Mouse (Mus musculus): ENCODE results near the gene Col28a1. TPM values are rescaled to one million over a fixed set of nuclear protein-coding genes. Genes with fewer than 3 reads are reported as not detected.

Gene Col28a1
- polyA plus RNA-seq, 1 experiment from 2014 or later = 0.02 TPM

GRCm38 (mm10) chr6:8174062-8174461, 18.4 kb downstream of the Col28a1 start:
- Histone ChIP-seq H3K4me1 (replicated peaks) (no peaks in the 10 kb centered on the region), H3K36me3 (no peaks in the 10 kb centered on the region), H3K9ac (no peak overlapping the region), H3K4me3 (replicated peaks) (no peak overlapping the region), H3K9me3 (replicated peaks) (no peaks in the 10 kb centered on the region), H3K4me2 (no peak overlapping the region), H3K27me3 (no peaks in the 10 kb centered on the region), H3K27ac (no peak overlapping the region)
- ATAC-seq (ENCODE audit: low read depth) = no peak
- WGBS (ENCODE audit: insufficient replicate concordance) = 20% methylated on average over 2 of the region's 2 CpGs
- DNase-seq = no peak

GRCm38 (mm10) chr6:8172101-8172500, 20.3 kb downstream of the Col28a1 start:
- ATAC-seq (ENCODE audit: low read depth) = no peak
- Histone ChIP-seq H3K9me3 (replicated peaks) (no peaks in the 10 kb centered on the region), H3K36me3 (no peaks in the 10 kb centered on the region), H3K4me1 (replicated peaks) (no peaks in the 10 kb centered on the region), H3K4me2 (no peak overlapping the region), H3K4me3 (replicated peaks) (no peak overlapping the region), H3K9ac (no peak overlapping the region), H3K27ac (no peak overlapping the region), H3K27me3 (no peaks in the 10 kb centered on the region)
- 54% methylated on average over 1 of the region's 1 CpGs for WGBS (ENCODE audit: insufficient replicate concordance)
- no peak for DNase-seq

- Histone ChIP-seq H3K9ac (no peak overlapping the region), H3K9me3 (replicated peaks) (no peaks in the 10 kb centered on the region), H3K4me3 (replicated peaks) (no peak overlapping the region), H3K27ac (no peak overlapping the region), H3K4me2 (no peak overlapping the region), H3K4me1 (replicated peaks) (no peaks in the 10 kb centered on the region), H3K27me3 (no peaks in the 10 kb centered on the region), H3K36me3 (no peaks in the 10 kb centered on the region)
- 31% methylated on average over 1 of the region's 1 CpGs for WGBS (ENCODE audit: insufficient replicate concordance)
- ATAC-seq (ENCODE audit: low read depth) (no peak), DNase-seq (no peak)
Measured at GRCm38 (mm10) chr6:8164741-8165140, 27.7 kb downstream of the Col28a1 start.

- H3K36me3 ChIP-seq = no peaks in the 10 kb centered on the region
- H3K27ac ChIP-seq = no peak overlapping the region
- H3K9ac ChIP-seq = no peak overlapping the region
- no peak overlapping the region for H3K4me2 ChIP-seq
- no peak for ATAC-seq (ENCODE audit: low read depth)
- no peak overlapping the region for H3K4me3 ChIP-seq (replicated peaks)
- H3K9me3 ChIP-seq (replicated peaks) = no peaks in the 10 kb centered on the region
- no peaks in the 10 kb centered on the region for H3K27me3 ChIP-seq
- WGBS (ENCODE audit: insufficient replicate concordance) = 30% methylated on average over 2 of the region's 2 CpGs
- no peaks in the 10 kb centered on the region for H3K4me1 ChIP-seq (replicated peaks)
- no peak for DNase-seq
Measured at GRCm38 (mm10) chr6:8160001-8160400, 32.4 kb downstream of the Col28a1 start.

- ATAC-seq (ENCODE audit: low read depth) (no peak), DNase-seq (no peak)
- H3K27me3 ChIP-seq = no peaks in the 10 kb centered on the region
- no peak overlapping the region for H3K27ac ChIP-seq
- H3K9ac ChIP-seq = no peak overlapping the region
- H3K36me3 ChIP-seq = no peaks in the 10 kb centered on the region
- no peaks in the 10 kb centered on the region for H3K4me1 ChIP-seq (replicated peaks)
- H3K4me2 ChIP-seq = no peak overlapping the region
- H3K9me3 ChIP-seq (replicated peaks) = no peaks in the 10 kb centered on the region
- no peak overlapping the region for H3K4me3 ChIP-seq (replicated peaks)
Measured at GRCm38 (mm10) chr6:8157121-8157520, 35.3 kb downstream of the Col28a1 start.

- no peak for ATAC-seq (ENCODE audit: low read depth)
Measured at GRCm38 (mm10) chr6:8152551-8153361, 39.7 kb downstream of the Col28a1 start.

GRCm38 (mm10) chr6:8148916-8149315, 43.5 kb downstream of the Col28a1 start:
- Histone ChIP-seq H3K27me3 (no peaks in the 10 kb centered on the region), H3K27ac (no peak overlapping the region), H3K9me3 (replicated peaks) (no peaks in the 10 kb centered on the region), H3K4me3 (replicated peaks) (no peak overlapping the region), H3K9ac (no peak overlapping the region), H3K36me3 (no peaks in the 10 kb centered on the region), H3K4me2 (no peak overlapping the region), H3K4me1 (replicated peaks) (no peaks in the 10 kb centered on the region)
- ATAC-seq (ENCODE audit: low read depth) = no peak
- no peak for DNase-seq
- WGBS (ENCODE audit: insufficient replicate concordance) = 68% methylated on average over 2 of the region's 2 CpGs

More at GRCm38 (mm10) chr6:8152551-8153361, 39.7 kb downstream of the Col28a1 start:
- no peak overlapping the region for H3K9ac ChIP-seq
- WGBS (ENCODE audit: insufficient replicate concordance) = 42% methylated on average over 10 of the region's 10 CpGs
- no peak overlapping the region for H3K4me3 ChIP-seq (replicated peaks)
- no peaks in the 10 kb centered on the region for H3K27me3 ChIP-seq
- H3K9me3 ChIP-seq (replicated peaks) = no peaks in the 10 kb centered on the region
- no peak overlapping the region for H3K27ac ChIP-seq
- H3K4me2 ChIP-seq = no peak overlapping the region
- DNase-seq = no peak
- no peaks in the 10 kb centered on the region for H3K36me3 ChIP-seq
- H3K4me1 ChIP-seq (replicated peaks) = no peaks in the 10 kb centered on the region

- no peak overlapping the region for H3K4me3 ChIP-seq (replicated peaks)
- H3K27ac ChIP-seq = no peak overlapping the region
- H3K27me3 ChIP-seq = no peaks in the 10 kb centered on the region
- H3K36me3 ChIP-seq = no peaks in the 10 kb centered on the region
- whole genome bisulfite sequencing (ENCODE audit: insufficient replicate concordance) = 31% methylated on average over 1 of the region's 1 CpGs
- no peak for DNase-seq
- ATAC-seq (ENCODE audit: low read depth) = no peak
- H3K9me3 ChIP-seq (replicated peaks) = no peaks in the 10 kb centered on the region
- no peak overlapping the region for H3K9ac ChIP-seq
- no peak overlapping the region for H3K4me2 ChIP-seq
- H3K4me1 ChIP-seq (replicated peaks) = no peaks in the 10 kb centered on the region
Measured at GRCm38 (mm10) chr6:8141881-8142280, 50.5 kb downstream of the Col28a1 start.

- Histone ChIP-seq H3K4me1 (replicated peaks) (no peaks in the 10 kb centered on the region), H3K36me3 (no peaks in the 10 kb centered on the region), H3K27me3 (no peaks in the 10 kb centered on the region), H3K4me2 (no peak overlapping the region), H3K4me3 (replicated peaks) (no peak overlapping the region), H3K9ac (no peak overlapping the region), H3K9me3 (replicated peaks) (no peaks in the 10 kb centered on the region), H3K27ac (no peak overlapping the region)
- DNase-seq = no peak
- ATAC-seq (ENCODE audit: low read depth) = no peak
- 57% methylated on average over 7 of the region's 7 CpGs for WGBS (ENCODE audit: insufficient replicate concordance)
Measured at GRCm38 (mm10) chr6:8130149-8130548, 62.3 kb downstream of the Col28a1 start.

- Histone ChIP-seq H3K9ac (no peak overlapping the region), H3K36me3 (no peaks in the 10 kb centered on the region), H3K9me3 (replicated peaks) (no peaks in the 10 kb centered on the region), H3K27me3 (no peaks in the 10 kb centered on the region), H3K4me2 (no peak overlapping the region), H3K4me1 (replicated peaks) (no peaks in the 10 kb centered on the region), H3K27ac (no peak overlapping the region), H3K4me3 (replicated peaks) (no peak overlapping the region)
- no peak for ATAC-seq (ENCODE audit: low read depth)
- 63% methylated on average over 1 of the region's 1 CpGs for WGBS (ENCODE audit: insufficient replicate concordance)
- no peak for DNase-seq
Measured at GRCm38 (mm10) chr6:8128164-8128563, 64.3 kb downstream of the Col28a1 start.

- Histone ChIP-seq H3K4me1 (replicated peaks) (no peaks in the 10 kb centered on the region), H3K27me3 (no peaks in the 10 kb centered on the region), H3K9me3 (replicated peaks) (no peaks in the 10 kb centered on the region), H3K9ac (no peak overlapping the region), H3K36me3 (no peaks in the 10 kb centered on the region), H3K4me2 (no peak overlapping the region), H3K4me3 (replicated peaks) (no peak overlapping the region), H3K27ac (no peak overlapping the region)
- WGBS (ENCODE audit: insufficient replicate concordance) = 52% methylated on average over 3 of the region's 3 CpGs
- DNase-seq (no peak), ATAC-seq (ENCODE audit: low read depth) (no peak)
Measured at GRCm38 (mm10) chr6:8126545-8126944, 65.9 kb downstream of the Col28a1 start.

GRCm38 (mm10) chr6:8119116-8119515, 73.3 kb downstream of the Col28a1 start:
- Histone ChIP-seq H3K4me1 (replicated peaks) (no peaks in the 10 kb centered on the region), H3K36me3 (no peaks in the 10 kb centered on the region), H3K9ac (no peak overlapping the region), H3K4me2 (no peak overlapping the region), H3K27me3 (no peaks in the 10 kb centered on the region), H3K27ac (no peak overlapping the region), H3K4me3 (replicated peaks) (no peak overlapping the region), H3K9me3 (replicated peaks) (no peaks in the 10 kb centered on the region)
- 42% methylated on average over 2 of the region's 2 CpGs for WGBS (ENCODE audit: insufficient replicate concordance)
- ATAC-seq (ENCODE audit: low read depth) (no peak), DNase-seq (no peak)

All from liver, embryonic 13.5 days (tissue).